Mouse (Mus musculus) megakaryocyte-erythroid progenitor cell, adult 5-6 weeks (primary cell): Measurements from ENCODE around the gene Ttyh2. TPM values are rescaled to one million over a fixed set of nuclear protein-coding genes. Genes with fewer than 3 reads are reported as not detected.

Source experiments
- ATAC-seq: replicated peaks from 2 replicates; pipeline ENCODE4 v1.8.0; 2016; ENCODE audit warnings: mild to moderate bottlenecking, inconsistent platforms; ENCODE audit not compliant: severe bottlenecking, poor library complexity, low FRiP score, low TSS enrichment
- total RNA-seq, 2 experiments: library from RNA; stranded (forward) in 1 of 2; stranded (reverse) in 1 of 2; fragments of 200-1000, 215-1000 nt in 1 of 2; fragments of >200 nt in 1 of 2; fragmentation: Nextera tagmentation in 1 of 2; gene quantifications; 2 replicates each; pipeline ENCODE4 v1.2.3; 2014 to 2017

The Ttyh2 gene
- total RNA-seq, 2 experiments from 2014 or later: 0.57 to 1.4 TPM

GRCm38 (mm10) chr11:114731711-114732110 is 56.5 kb downstream of the Ttyh2 start:
- ATAC-seq: no peak

DNA sequence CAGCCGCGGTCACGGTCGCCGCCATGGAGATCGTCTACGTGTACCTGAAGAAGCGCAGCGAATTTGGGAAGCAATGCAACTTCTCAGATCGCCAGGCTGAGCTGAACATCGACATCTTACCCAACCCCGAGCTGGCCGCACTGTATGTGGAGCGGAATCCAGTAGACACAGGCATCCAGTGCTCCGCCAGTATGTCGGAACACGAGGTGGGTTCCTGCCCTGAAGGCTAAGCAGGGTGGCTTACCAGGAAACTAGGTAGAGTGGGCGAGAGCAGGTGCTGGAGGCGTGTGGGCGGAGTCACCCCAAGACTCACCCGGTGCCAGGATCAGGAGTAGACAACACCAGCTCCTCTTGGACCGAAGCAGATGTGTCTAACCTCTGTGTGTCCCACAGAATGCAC is 57.7 kb downstream of the Ttyh2 start:
- no peak for ATAC-seq

GRCm38 (mm10) chr11:114736111-114736510 is 60.9 kb downstream of the Ttyh2 start:
- ATAC-seq: no peak

- no peak; the same call in 1 of the 2 replicates for ATAC-seq
Measured at GRCm38 (mm10) chr11:114736913-114737624, 61.8 kb downstream of the Ttyh2 start.

DNA sequence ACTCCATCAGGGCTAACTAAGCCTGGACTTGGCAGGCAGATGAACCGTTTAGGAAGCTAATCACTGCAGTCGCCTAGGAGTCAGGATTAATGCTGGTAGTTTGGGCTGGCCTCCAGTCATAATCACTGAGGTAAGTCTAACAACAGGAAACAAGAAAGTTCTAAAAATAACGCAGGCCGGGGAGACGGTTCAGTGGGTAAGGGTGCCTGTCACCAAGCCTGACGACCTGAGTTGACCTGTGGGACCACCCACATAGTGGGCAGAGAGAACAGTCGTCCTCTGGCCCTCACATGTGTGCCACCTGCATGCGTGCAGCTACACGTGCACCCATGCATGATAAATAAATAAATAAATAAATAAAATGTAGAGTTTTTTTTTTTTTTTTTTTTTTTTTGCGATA is 65.4 kb downstream of the Ttyh2 start:
- ATAC-seq: no peak

- ATAC-seq: no peak
Measured at GRCm38 (mm10) chr11:114741451-114741850, 66.2 kb downstream of the Ttyh2 start.

DNA sequence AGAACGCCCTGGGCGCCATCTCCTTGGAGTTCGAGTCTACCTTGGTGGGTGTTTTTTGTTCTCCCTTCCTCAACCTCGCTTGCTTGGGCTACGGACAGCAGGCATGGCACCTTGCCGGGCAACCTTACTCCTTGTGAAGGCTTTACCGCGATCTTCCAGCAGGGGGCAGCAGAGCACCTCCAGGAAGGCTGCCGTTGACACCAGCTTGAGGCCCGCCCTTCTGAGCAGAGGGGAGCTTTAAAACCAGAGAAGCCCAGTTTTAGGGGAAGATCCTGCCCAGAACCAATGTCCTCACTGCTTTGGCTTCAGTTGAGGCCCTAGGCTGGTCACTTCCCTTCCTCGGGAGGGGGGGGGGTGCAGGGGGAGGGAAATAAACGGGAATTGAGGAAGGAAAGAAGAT is 69.9 kb downstream of the Ttyh2 start:
- ATAC-seq: peak; percentile 97

DNA sequence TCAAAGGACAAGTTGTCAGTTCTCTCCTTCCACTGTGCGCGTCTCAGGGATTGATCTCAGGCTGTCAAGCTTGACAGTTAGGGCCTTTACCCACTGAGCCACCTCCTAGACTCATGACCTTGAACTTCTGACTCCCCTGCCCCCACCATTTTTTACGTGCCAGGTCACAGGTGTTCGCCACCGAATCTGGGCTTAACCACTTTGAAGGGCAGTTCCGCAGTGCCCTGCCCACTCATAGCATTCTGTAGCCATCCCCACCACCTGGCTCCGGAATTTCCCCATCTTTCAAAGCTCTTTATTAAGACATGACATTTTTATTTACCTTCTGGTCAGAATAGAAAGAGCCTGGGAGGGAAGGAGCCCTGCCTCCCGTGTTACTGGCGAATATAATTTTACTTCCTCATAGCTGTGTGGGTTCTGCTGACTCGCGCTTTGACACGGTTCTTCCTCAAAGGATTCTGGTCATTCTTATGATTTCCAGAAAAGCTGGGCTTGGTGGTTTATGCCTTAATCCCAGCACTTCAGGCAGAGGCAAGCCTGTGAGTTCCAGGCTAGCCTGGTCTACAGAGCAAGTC is 72.4 kb downstream of the Ttyh2 start:
- ATAC-seq: no peak

- peak; percentile 88 for ATAC-seq
Measured at GRCm38 (mm10) chr11:114764820-114765818, 89.9 kb downstream of the Ttyh2 start, which contains the start of gene Kif19a. Gene Kif19a, plus strand, starts transcription at chr11:114765388.

GRCm38 (mm10) chr11:114769911-114770310 is 94.7 kb downstream of the Ttyh2 start:
- ATAC-seq: no peak

Other genes starting within 250 kb of the Ttyh2 start
- 2,953 and 3,549 TPM in 2 replicates for gene Rpl38, start 6.9 kb upstream of the Ttyh2 start, total RNA-seq (2014; fragmentation: Nextera tagmentation)
- 4,476 and 4,894 TPM in 2 replicates for gene Rpl38, start 6.9 kb upstream of the Ttyh2 start, total RNA-seq (2017)
- not detected in 2 replicates for gene Dnaic2, start 52.0 kb downstream of the Ttyh2 start, total RNA-seq (2014; fragmentation: Nextera tagmentation)
- gene Dnaic2, start 52.0 kb downstream of the Ttyh2 start, total RNA-seq (2017): not detected in 2 replicates
- gene Kif19a, start 90.0 kb downstream of the Ttyh2 start, total RNA-seq (2014; fragmentation: Nextera tagmentation): not detected in 2 replicates
- gene Kif19a, start 90.0 kb downstream of the Ttyh2 start, total RNA-seq (2017): not detected in 2 replicates
- gene Btbd17, start 120.5 kb downstream of the Ttyh2 start, total RNA-seq (2014; fragmentation: Nextera tagmentation): not detected in 2 replicates
- not detected in 2 replicates for gene Btbd17, start 120.5 kb downstream of the Ttyh2 start, total RNA-seq (2017)
- gene Gpr142, start 123.5 kb downstream of the Ttyh2 start, total RNA-seq (2014; fragmentation: Nextera tagmentation): not detected in 2 replicates
- gene Gpr142, start 123.5 kb downstream of the Ttyh2 start, total RNA-seq (2017): not detected in 2 replicates
- gene Gprc5c, start 175.7 kb downstream of the Ttyh2 start, total RNA-seq (2014; fragmentation: Nextera tagmentation): not detected in 2 replicates
- not detected in 2 replicates for gene Gprc5c, start 175.7 kb downstream of the Ttyh2 start, total RNA-seq (2017)
- gene Cd300a, start 214.6 kb downstream of the Ttyh2 start, total RNA-seq (2014; fragmentation: Nextera tagmentation): 0.52 and 1.9 TPM in 2 replicates
- gene Cd300a, start 214.6 kb downstream of the Ttyh2 start, total RNA-seq (2017): 1.3 and 5.7 TPM in 2 replicates